Mouse (Mus musculus): Measurements from ENCODE around the gene Slc1a7.

GRCm38 (mm10) chr4:108032352-108032849, 64.3 kb downstream of the Slc1a7 start:
- TF ChIP-seq CTCF (conservative IDR thresholded peaks at IDR 0.05; ENCODE audit: insufficient read depth, insufficient read length, low read depth, low read length) (no peak), POLR2A (IDR thresholded peaks at IDR 0.05; ENCODE audit: low read depth, low read length) (no peak)
